Mouse (Mus musculus): ENCODE data around the gene Ube2z.

The Ube2z gene

DNA sequence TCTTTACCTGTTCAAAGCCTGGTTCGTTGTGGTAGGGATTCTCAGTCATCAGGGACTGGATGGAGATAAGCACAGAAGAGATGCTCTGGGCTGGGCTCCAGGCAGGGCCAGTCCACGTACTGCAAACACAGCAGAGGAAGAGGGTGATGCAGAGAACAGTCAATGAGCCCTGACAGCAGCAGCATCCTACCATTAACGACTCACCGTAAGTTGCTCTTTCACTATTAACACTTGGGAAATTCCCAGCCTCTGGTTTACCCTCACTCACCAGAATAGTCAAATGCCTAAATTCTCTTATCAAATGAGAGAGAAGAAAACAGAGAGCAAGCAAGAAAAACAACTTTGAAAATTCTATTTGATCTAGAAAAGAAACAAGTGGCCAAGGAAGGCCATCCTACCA lies 6.9 kb downstream of the Ube2z start:
- DNase-seq (ENCODE audit: low spot score) = no peak

DNA sequence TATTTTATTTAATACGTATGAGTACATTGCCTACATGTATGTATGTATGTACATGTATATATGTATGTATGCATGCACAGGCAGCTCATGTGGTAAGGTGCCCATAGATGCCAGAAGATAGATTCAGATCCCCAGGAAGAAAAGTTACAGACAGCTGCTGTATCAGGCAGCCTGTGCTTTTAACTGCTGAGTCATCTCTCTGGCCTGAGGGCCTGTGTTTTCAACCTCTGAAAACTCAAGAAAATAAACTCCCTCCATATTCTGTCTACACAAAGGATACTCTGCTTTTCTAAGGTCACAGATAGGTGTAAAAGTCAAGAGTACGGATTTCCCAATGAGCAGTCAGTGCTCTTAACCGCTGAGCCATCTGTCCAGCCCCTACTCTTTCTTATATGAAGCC lies 14.3 kb downstream of the Ube2z start:
- DNase-seq (ENCODE audit: low spot score) = no peak

DNA sequence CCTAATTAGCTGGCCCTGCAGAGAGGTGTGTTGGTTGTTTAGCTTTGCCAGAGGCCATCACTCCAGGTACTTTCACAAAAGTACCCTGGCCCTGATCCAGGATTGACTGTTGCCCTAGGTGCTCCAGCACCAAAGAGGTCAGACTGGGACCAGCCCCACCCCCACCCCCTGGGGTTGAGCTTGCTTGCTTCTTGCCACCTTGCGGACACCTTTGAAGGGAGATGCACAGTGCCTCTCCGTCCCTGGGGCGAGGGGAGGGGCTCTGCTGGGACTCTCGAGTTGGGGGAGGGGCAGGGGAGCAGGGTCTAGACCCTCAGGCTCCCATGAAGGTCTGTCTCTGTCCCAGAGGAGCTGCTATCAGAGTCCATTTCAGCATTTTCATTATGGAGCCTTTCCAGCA lies 15.2 kb downstream of the Ube2z start:
- DNase-seq (ENCODE audit: low spot score) = no peak

DNA sequence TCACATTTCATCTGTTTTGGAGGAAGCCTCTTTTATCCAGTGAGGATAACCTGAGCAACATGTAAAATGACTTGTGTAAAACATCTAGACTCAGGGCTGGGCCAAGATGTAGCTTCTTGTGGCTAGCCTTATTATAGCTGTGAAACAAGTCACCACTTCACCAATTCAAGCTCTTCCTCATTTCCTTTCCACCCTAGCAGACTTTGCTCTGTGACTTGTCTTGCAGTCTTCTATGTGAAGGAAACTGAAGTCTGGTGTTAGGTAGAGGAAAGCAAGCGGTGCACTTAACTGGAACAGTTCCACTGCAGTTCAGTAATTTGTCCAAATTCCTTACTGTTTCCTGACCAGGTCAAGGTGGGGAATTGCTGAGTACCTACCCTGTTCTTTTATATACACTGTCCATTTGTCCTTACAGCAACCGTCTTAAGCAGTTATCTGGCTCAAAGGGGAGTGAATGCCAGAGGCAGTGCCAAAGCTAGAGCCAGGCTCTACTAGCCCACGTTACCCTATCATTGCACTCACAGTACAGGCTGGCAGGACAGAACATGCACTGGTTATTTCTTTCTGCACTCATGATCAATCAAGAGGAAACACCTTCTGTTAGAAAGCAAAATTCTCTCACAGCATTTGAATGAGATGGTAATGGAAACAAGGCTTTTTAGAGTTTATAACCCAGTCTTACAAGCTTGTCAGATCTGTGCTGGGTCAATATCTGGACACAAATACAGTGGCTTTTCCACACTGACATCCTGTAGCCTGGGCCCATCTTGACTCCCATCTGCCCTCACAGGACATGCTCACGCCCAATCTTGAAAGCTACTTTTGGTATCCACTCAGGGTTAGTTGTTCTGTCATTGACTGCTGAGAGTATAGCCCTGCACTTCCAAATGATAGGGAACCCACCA lies 17.5 kb downstream of the Ube2z start:
- DNase-seq (ENCODE audit: low spot score) = no peak

DNA sequence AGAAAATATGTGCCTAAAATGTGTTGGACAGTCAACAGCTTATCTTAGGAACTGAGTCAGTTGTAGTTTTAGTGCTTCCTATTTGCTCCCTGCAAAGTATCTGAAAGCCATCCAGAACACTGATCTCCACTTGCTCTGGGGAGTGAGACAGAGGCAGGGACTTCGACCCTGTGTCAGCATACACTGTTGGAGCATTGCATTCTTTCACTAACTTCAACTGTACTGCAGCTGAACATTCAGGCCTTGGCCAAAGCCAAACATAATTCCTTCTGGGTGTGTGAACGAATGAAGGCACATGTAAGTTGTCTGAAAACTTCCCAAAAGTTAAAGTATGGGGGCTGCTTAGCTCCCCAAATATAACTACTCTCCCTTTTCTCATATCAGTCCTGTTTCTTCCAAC lies 18.4 kb downstream of the Ube2z start:
- no peak for DNase-seq (ENCODE audit: low spot score)

DNA sequence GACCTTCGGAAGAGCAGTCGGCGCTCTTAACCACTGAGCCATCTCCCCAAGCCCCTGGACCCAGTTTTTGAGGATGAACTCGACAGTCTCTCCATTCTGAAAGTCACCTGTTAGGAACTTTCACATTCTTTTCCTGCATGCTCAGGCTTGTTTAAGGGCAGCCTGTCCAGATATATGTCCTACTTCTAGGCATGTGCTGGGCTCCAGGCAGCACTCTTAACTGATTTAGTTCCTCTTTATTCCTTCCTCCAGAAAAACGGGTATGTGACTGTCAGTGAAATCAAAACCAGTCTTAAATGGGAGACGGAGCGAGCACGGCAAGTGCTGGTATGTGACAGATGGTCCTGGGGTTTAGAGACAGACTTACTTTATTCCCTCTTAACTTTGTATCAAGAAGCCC lies 19.2 kb downstream of the Ube2z start:
- no peak for DNase-seq (ENCODE audit: low spot score)

DNA sequence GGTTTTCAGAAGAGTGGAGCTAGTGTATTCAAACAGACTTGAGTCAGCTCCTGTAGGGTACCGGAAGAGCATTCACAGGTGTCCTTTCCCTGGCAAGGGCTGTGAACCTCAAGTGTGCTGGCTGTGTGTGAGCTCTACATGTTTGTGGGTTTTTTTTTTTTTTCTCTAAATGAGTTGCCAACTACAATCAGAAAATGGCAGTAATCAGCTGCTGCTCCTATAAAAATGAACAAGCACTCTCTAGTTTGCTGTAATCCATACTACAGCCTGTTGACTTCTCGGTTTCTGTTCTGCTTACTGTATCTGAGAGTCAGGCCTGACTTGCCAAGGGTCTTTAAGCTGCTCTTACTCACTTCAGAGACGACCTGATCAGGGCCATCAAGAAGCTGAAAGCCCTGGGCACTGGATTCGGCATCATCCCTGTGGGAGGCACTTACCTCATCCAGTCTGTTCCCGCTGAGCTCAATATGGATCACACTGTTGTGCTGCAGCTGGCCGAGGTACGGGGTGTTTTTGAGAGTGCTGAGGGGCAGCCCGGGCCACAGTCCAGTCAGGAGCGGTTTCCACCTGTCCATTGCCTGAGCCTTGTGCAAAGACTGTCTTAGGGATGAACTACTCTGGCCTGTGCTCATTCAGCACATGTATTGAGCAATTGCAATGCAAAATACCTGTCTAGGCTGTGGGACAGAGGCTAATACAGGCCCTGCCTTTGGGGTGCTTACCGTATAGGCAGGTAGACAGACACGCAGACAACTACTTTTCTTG lies 20.2 kb downstream of the Ube2z start:
- no peak for DNase-seq (ENCODE audit: low spot score)

DNA sequence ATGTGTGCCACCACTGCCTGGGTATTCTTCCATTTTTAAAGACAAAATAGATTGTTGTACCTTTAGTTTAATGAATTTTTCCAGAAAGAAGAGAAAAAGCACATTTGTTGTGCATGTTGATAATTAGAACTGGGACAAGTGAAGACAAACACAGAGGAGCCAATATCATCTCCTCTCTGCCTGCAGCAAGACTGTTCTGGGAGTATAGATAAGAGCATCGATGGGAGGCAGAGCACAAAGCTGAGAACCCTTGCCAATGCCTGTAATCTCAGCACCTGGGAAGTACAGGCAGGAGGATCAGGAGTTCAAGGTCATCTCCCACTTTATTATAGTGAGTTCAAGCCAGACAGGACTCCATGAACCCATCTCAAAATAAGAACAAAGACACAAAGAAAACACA lies 26.6 kb downstream of the Ube2z start:
- no peak for DNase-seq (ENCODE audit: low spot score)

DNA sequence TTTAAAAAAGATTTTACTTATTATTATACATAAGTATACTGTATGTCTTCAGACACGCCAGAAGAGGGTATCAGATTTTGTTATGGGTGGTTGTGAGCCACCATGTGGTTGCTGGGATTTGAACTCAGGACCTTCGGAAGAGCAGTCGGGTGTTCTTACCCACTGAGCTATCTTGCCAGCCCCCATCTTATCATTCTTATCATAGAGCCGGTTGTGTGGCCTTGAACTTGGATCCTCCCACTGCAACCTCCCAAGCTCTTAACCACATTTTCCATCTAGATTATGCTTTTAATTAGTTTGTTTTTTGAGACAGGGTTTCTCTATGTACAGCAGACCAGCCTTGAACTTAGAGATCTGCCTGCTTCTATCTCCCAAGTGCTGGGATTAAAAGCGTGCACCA lies 27.7 kb downstream of the Ube2z start:
- DNase-seq (ENCODE audit: low spot score) = no peak

DNA sequence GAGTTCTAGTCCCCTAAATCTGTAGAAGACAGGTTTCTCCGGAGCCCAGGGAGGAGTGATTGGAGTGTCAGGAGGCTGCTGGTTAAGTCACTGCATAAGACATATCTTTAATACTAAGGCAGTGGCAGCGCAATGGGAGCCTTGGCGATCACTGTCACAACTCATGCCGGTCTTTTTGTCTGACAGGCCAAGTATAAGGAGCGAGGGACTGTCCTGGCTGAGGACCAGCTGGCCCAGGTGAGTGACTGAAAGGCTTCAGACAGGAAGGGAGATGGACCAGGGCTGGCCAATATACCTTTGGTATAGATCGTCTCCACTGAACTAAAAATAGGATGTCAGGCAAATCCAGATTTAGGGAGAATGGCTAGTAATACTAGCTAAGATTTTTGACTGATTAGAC lies 30.1 kb downstream of the Ube2z start:
- no peak for DNase-seq (ENCODE audit: low spot score)

DNA sequence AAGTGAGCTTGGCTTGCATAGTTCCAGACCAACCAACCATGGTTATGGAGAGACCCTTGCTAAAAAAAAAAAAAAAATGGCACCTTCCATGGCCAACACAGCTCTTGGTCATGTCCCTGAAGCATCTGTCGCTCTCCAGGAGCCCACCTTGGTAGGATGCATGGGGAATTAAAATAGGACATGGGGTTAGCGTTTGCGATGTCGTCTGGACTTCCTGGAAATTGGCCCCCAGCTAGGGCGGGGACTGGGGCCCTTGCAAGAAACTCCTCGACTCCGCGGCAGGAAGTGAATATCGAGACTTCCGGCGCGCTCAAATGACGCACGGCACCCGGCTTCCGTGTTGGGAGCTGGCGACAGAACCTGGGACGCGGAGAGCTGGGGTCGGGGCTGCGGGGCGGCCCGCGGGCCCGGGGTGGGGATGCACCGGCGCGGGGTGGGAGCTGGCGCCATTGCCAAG lies 30.6 kb downstream of the Ube2z start, which contains the start of gene Snf8:
Gene Snf8 (plus strand): TSS at position 290 of the 457 bp plus-strand sequence.
- peak; percentile 97 for DNase-seq (ENCODE audit: low spot score)

DNA sequence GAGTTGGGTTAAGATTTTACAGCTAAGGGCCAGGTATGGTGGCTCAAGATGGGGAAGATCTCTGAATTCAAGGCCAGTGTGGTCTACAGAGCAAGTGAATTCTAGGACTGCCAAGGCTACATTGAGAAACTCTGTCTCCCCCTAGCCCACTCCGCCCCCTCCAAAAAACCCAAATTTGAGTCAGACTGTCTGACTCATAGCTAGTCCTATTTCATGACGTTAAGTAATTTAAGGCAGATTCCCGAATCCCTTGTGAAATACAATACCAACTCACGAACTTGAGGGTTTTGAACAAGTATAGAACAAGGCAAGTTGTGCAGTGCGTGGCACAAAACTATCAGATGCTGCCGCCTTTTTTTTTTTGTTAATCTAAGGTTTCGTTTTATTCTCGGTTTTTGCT lies 31.1 kb downstream of the Ube2z start:
- DNase-seq (ENCODE audit: low spot score) = no peak

DNA sequence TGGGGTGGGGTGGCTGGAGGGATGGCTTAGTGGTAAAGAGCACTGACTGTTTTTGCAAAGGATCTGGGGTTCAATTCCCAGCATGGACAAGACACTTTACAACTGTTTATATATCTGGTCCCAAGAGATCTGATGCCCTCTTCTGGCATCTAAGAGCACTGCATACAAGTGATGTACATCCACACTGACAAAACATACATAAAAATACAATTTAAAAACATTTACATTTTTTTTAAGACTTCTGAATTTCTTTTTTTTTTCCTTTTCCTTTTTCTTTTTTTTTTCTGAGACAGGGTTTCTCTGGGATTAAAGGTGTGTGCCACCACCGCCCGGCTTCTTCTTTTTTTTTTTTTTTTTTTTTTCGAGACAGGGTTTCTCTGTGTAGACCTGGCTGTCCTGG lies 31.9 kb downstream of the Ube2z start:
- no peak for DNase-seq (ENCODE audit: low spot score)

DNA sequence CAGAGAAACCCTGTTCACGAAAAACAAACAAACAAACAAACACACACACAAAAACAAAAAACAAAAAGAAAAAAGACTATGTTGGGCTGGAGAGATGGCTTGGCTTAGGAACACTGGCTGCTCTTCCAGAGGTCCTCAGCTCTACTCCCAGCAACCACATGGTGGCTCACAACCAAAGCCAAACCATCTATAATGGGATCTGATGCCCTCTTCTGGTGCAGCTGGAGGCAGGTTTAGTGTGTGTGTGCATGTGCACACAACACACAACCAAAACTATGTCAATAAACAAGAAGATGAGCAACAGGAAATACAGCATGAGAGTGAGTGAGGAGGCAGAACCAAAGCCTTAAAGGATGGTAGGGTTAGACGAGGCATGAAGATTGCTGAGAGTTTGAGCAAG lies 33.5 kb downstream of the Ube2z start:
- DNase-seq (ENCODE audit: low spot score) = no peak

DNA sequence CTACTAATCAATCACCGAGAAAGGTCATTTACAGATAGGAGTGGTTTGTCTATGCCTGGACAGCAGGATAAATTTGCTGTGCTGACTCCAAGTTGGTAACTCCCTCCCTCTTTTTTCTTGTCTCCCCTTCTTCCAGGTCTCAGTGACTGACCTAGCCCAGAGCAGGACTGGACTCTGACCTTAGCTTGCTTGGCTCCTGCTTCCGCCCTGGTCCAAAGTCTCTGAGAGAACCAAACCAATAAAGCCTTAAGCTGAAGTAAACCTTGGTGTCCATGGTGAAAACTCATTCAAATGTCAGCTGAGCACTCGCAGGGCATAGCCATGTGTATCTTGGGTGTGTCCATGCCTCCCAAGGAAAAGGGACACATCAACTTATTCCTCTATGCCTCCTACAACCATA lies 34.6 kb downstream of the Ube2z start:
- no peak for DNase-seq (ENCODE audit: low spot score)

DNA sequence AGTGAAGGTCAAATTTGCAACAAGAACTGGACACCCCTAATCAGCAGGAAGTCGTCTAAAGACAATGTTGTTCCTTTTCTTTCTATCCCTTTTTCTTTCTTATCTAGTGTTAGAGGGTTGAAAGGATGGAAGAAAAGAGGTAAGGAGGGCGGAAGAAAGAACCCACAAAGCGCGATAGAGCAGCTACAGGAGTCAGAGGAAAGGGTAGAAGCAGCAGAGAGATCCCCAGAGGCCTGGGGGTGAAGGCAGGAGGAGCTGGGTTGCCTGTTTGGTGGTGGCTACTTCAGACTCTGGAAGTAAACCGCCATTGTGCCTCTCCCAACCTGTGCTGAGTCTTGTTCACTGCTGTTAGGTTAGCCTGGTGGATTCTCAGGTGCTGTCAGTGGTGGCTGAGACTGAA lies 37.1 kb downstream of the Ube2z start:
- DNase-seq (ENCODE audit: low spot score) = no peak

DNA sequence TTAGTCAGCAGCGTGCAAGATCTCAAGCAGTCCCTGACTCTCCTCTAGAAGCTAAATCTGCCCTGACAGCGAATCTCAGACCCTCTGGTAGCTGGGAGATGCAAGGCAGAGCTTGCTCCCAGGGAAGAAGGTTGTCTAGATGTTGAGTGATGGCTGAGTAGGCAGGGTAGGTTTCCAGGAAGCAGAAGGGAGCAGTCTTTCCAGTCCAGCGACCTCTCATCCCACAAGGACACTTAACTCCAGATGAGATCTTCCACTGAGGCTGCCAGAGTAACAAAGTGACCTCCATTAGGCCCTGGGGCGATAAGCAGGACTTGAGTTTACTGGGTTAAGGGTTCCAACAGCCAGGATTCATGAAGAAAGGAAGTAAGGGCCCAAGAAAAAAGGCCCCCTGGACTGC lies 44.6 kb downstream of the Ube2z start:
- DNase-seq (ENCODE audit: low spot score) = no peak

DNA sequence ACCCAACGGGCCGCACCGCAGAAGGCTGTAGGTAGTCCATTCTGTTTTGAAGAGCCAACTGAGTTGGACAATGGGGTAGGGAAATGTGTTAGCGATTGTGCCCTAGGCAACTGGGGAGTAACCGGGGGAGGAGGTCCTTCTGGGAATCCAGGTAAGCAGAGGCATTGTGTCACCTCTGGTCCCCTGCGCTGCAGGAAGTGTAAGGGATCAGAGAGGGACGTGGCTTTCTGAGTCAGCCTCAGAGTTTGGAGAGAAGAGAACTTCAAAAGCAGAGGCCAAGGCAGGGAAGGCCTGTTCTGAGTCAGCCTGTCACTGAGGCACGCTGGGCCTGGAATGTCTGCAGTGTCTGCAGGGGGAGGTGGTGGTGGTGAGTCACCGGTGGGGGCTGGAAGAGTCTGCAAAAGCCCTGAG lies 47.2 kb downstream of the Ube2z start:
- DNase-seq (ENCODE audit: low spot score) = peak; percentile 32

DNA sequence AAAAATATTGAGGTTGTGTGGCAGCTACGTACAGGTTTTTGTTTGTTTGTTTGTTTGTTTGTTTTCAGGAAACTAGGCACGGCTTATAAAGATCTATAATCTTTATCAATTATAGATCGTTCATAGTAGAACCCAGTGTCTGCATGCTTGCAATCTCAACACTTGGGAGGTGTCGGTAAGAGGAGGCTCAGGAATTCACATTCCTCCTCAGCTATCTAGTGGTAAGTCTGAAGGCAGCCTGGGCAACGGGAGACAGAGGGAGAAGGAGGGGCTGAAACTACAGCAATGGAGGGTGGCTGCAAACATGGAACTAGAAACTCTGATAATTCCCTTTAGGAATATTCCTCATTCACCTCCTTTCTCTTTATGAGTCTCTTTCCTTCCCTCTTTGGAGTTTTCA lies 49.8 kb downstream of the Ube2z start:
- DNase-seq (ENCODE audit: low spot score) = no peak

DNA sequence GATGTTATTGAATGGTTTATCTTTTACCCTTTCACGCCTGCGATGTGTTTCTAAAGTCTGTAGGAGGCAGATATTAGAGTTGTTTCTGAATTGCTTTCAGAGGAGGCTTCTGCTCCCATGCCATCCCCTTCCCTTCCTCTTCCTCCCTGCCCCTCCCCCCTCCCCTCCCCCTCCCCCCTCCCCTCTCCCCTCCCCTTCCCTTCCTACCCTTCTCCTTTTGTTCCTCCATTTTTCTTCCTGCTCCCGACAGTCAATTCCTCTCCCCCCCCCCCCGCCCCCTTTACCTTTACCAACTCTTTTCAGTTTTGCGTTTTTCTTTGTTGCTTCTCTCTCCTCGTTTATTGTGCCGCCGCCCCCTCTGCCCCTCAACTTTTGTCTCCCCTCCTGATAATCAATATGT lies 53.2 kb downstream of the Ube2z start:
- DNase-seq (ENCODE audit: low spot score) = no peak

DNA sequence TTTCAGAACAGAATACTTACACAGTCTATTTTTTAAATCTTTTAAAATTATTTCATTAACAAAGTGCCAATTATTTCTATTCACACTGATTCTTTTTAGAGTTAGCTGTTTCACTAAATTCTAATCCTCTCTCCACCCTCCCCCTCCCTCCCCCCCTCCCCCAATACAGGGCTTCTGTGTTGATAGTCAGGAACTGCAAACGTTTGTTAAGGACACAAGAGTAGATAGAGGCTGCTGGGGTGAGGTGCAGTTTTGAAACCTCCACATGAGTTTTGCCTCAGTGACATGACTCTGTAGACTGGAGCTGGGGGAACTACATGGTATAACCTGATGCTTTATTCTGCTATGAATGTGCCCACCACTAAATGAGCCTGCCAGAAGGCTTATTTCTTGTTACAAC lies 56.4 kb downstream of the Ube2z start:
- no peak for DNase-seq (ENCODE audit: low spot score)

DNA sequence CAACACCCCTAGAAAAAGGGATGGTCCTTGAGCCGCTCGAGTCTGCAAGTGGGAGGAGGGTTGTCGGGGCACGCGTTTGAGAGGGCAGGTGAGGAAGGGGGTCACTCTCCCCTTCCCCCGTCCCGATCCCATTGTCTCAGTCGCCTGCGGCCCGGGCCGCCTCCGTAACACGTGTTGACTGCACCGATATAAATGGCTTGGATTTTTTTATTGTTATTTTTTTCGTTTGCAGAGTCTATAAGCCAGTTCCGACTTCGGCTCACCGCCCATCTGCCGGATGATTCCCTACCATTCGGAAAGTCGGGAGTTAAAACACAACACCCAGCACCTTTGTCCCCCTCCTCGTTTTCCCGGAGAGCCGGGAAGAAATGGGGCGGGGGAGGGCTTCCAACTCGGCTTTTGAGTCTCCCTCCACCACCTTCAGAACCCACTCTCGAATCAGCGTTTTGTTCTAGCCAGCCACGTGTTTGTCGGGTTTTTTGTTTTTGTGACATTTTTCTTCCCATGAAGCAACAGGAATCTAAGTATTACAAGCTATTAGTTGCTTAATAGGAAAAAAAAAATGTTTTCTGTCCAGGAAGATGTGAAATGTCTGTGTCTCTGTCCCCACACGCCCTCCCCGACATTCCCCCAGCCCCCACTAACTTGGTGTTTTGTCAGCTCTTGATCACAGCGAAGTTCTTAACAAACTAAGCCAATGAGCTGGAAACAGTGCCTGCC lies 57.5 kb downstream of the Ube2z start:
- DNase-seq (ENCODE audit: low spot score) = no peak

Data from urinary bladder, postnatal 25 days (tissue).